Mouse (Mus musculus) liver, embryonic 14.5 days (tissue): ENCODE measurements around the gene Serpina3k. TPM values are rescaled to one million over a fixed set of nuclear protein-coding genes. Genes with fewer than 3 reads are reported as not detected.

Experiments used
- polyA plus RNA-seq, 2 experiments: library from polyadenylated mRNA; depleted of rRNA in 1 of 2; stranded (reverse) in 1 of 2; unstranded in 1 of 2; fragments of >200 nt; fragmentation: Nextera tagmentation in 1 of 2; extraction: Ambion mirVana in 1 of 2; gene quantifications; 2 replicates each; pipeline versions ENCODE4 v1.2.1 to v1.2.3; 2012 to 2014

The Serpina3k gene
- polyA plus RNA-seq, 2 experiments, result not detected

Other genes starting within 250 kb of the Serpina3k start
- gene Serpina5, start 237.4 kb upstream of the Serpina3k start, polyA plus RNA-seq (2012; rRNA removed), result 0.08 and 0.11 TPM in 2 replicates
- 0.14 and 0.22 TPM in 2 replicates for gene Serpina5, start 237.4 kb upstream of the Serpina3k start, polyA plus RNA-seq (2014; fragmentation: Nextera tagmentation; extraction: Ambion mirVana)
- not detected in 2 replicates for gene Serpina3a, start 225.8 kb upstream of the Serpina3k start, polyA plus RNA-seq (2012; rRNA removed)
- gene Serpina3a, start 225.8 kb upstream of the Serpina3k start, polyA plus RNA-seq (2014; fragmentation: Nextera tagmentation; extraction: Ambion mirVana), result not detected in 2 replicates
- 0.04 and 0.11 TPM in 2 replicates for gene Serpina3b, start 210.5 kb upstream of the Serpina3k start, polyA plus RNA-seq (2012; rRNA removed)
- gene Serpina3b, start 210.5 kb upstream of the Serpina3k start, polyA plus RNA-seq (2014; fragmentation: Nextera tagmentation; extraction: Ambion mirVana), result 0.10 and 0.34 TPM in 2 replicates
- not detected in 2 replicates for gene Serpina3c, start 184.6 kb upstream of the Serpina3k start, polyA plus RNA-seq (2012; rRNA removed)
- not detected in 2 replicates for gene Serpina3c, start 184.6 kb upstream of the Serpina3k start, polyA plus RNA-seq (2014; fragmentation: Nextera tagmentation; extraction: Ambion mirVana)
- 0.08 and 0.11 TPM in 2 replicates for gene Serpina3f, start 123.9 kb upstream of the Serpina3k start, polyA plus RNA-seq (2012; rRNA removed)
- gene Serpina3f, start 123.9 kb upstream of the Serpina3k start, polyA plus RNA-seq (2014; fragmentation: Nextera tagmentation; extraction: Ambion mirVana), result 0.24 TPM in 2 replicates
- 0.94 and 0.97 TPM in 2 replicates for gene Serpina3g, start 102.2 kb upstream of the Serpina3k start, polyA plus RNA-seq (2012; rRNA removed)
- gene Serpina3g, start 102.2 kb upstream of the Serpina3k start, polyA plus RNA-seq (2014; fragmentation: Nextera tagmentation; extraction: Ambion mirVana), result 1.2 and 2.0 TPM in 2 replicates
- 0.03 and 0.06 TPM in 2 replicates for gene Serpina3i, start 75.4 kb upstream of the Serpina3k start, polyA plus RNA-seq (2012; rRNA removed)
- 0.27 and 0.30 TPM in 2 replicates for gene Serpina3i, start 75.4 kb upstream of the Serpina3k start, polyA plus RNA-seq (2014; fragmentation: Nextera tagmentation; extraction: Ambion mirVana)
- not detected in 2 replicates for gene Serpina3j, start 23.9 kb upstream of the Serpina3k start, polyA plus RNA-seq (2012; rRNA removed)
- gene Serpina3j, start 23.9 kb upstream of the Serpina3k start, polyA plus RNA-seq (2014; fragmentation: Nextera tagmentation; extraction: Ambion mirVana), result not detected in 2 replicates
- 0.03 and 0.04 TPM in 2 replicates for gene Serpina3m, start within 50 bp of the Serpina3k start, polyA plus RNA-seq (2012; rRNA removed)
- gene Serpina3m, start within 50 bp of the Serpina3k start, polyA plus RNA-seq (2014; fragmentation: Nextera tagmentation; extraction: Ambion mirVana), result 0.11 TPM in 1 of 2 replicates, not detected in the other
- gene Serpina3n, start 68.2 kb downstream of the Serpina3k start, polyA plus RNA-seq (2012; rRNA removed), result 0.51 and 0.60 TPM in 2 replicates
- 0.19 and 0.89 TPM in 2 replicates for gene Serpina3n, start 68.2 kb downstream of the Serpina3k start, polyA plus RNA-seq (2014; fragmentation: Nextera tagmentation; extraction: Ambion mirVana)
- gene Gsc, start 134.8 kb downstream of the Serpina3k start, polyA plus RNA-seq (2012; rRNA removed), result 0.02 TPM in 1 of 2 replicates, not detected in the other
- gene Gsc, start 134.8 kb downstream of the Serpina3k start, polyA plus RNA-seq (2014; fragmentation: Nextera tagmentation; extraction: Ambion mirVana), result not detected in 2 replicates